Mouse (Mus musculus) thymus, adult 2 months (tissue): ENCODE results near the gene Erc2.

Experiments
- CTCF ChIP-seq: fragments of 200-500 bp; IDR thresholded peaks from 2 replicates; pipeline ENCODE4 v1.5.1; 2012; ENCODE audit warnings: mild to moderate bottlenecking, control low read depth, low read length, moderate library complexity, borderline replicate concordance; ENCODE audit not compliant: control insufficient read depth, poor library complexity, insufficient read depth; ENCODE audit errors: extremely low read depth
- POLR2A ChIP-seq: fragments of 200-500 bp; IDR thresholded peaks from 2 replicates; pipeline ENCODE4 v1.6.1; 2012; ENCODE audit warnings: mild to moderate bottlenecking, low read length, control low read depth, moderate library complexity; ENCODE audit not compliant: control insufficient read depth, poor library complexity, insufficient read depth; ENCODE audit errors: extremely low read depth

DNA sequence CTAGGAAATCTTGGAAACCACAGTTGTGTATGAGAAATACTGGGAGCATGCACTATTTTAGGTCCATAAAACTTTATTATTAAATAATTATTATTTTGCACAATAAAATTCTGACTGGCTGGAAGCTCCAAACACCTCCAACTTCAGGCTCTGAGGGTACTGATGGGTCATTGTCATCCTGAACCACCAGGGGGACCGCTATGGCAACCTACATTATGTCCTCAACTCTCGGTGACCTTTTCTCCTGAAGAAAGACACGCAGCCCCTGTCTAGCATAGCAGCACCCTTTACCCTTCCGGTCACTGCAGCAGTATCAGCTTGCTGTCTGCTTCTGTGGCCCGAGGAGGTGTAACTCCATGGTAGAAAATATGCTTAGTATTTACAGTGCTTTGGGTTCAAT, 679.0 kb downstream of the Erc2 start:
- TF ChIP-seq POLR2A (no peak), CTCF (no peak)
